Mouse (Mus musculus) midbrain, embryonic 13.5 days (tissue): ENCODE measurements around the gene Cd38. TPM values are rescaled to one million over a fixed set of nuclear protein-coding genes. Genes with fewer than 3 reads are reported as not detected.

Experiments
- ATAC-seq: fragments of 200-750 bp; cut with Nextera tagmentation; 2 replicates; pipeline ENCODE4 v1.8.0; 2017; ENCODE audit warnings: mild to moderate bottlenecking, moderate TSS enrichment, moderate library complexity
- H3K27ac ChIP-seq: fragments of 300-500 bp; sonication (generic); 2 replicates; pipeline ENCODE4 v1.5.1; 2015; ENCODE audit warnings: inconsistent platforms, mild to moderate bottlenecking, moderate library complexity
- H3K27me3 ChIP-seq: fragments of 300-500 bp; sonication (generic); 2 replicates; pipeline ENCODE4 v1.6.1; 2015; ENCODE audit warnings: mild to moderate bottlenecking, inconsistent platforms
- H3K36me3 ChIP-seq: fragments of 300-500 bp; sonication (generic); 2 replicates; pipeline ENCODE4 v1.6.1; 2015; ENCODE audit warnings: mild to moderate bottlenecking, inconsistent platforms
- H3K4me1 ChIP-seq: fragments of 300-500 bp; sonication (generic); replicated peaks from 2 replicates; pipeline ENCODE4 v1.6.1; 2015; ENCODE audit warnings: inconsistent platforms
- H3K4me2 ChIP-seq: fragments of 300-500 bp; sonication (generic); replicated peaks from 2 replicates; pipeline ENCODE4 v1.6.1; 2015; ENCODE audit warnings: moderate library complexity, mild to moderate bottlenecking, inconsistent platforms
- H3K4me3 ChIP-seq: fragments of 300-500 bp; sonication (generic); replicated peaks from 2 replicates; pipeline ENCODE4 v1.5.1; 2015; ENCODE audit warnings: mild to moderate bottlenecking, inconsistent platforms
- H3K9ac ChIP-seq: fragments of 300-500 bp; sonication (generic); replicated peaks from 2 replicates; pipeline ENCODE4 v1.6.1; 2015; ENCODE audit warnings: mild to moderate bottlenecking, inconsistent platforms
- H3K9me3 ChIP-seq: fragments of 300-500 bp; sonication (generic); 2 replicates; pipeline ENCODE4 v1.6.1; 2016; ENCODE audit warnings: mild to moderate bottlenecking, inconsistent platforms
- WGBS: fragments of 180-500 bp; shearing (Covaris S2); methylation state at CpG from one replicate; pipeline ENCODE4 v1.1.7; 2015; 5-methylcytosine and 5-hydroxymethylcytosine counted together
- polyA plus RNA-seq: library from polyadenylated mRNA; unstranded; fragments of >200 nt; fragmentation: Nextera tagmentation; extraction: Ambion mirVana; gene quantifications from 2 replicates; pipeline ENCODE4 v1.2.1, GENCODE M21; 2015

The Cd38 gene
- 2.8 TPM in 2 replicates for polyA plus RNA-seq

DNA sequence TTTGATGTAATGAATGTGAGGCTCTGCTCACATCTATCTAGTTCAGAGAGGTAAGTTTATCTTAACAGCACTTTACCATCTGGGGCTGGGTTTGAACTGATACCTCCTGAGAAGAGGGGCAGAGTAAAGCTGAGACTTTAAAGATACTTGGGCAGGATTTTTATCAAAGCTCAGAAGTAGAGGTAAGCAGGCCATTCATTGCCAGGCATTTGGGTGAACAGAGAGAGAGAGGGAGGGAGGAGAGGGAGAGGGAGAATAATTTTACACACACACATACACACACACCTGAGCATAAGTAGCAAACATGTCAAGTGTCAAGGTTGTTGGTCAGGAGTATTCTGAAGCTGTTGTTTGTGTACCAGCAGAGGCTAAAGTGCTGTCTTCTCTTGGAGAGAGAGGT, at the start of gene Cd38:
TSS of gene Cd38 (plus strand) at position 301 of the 400 bp plus-strand sequence.
- ATAC-seq = 0 out of 2 replicates have a peak, but pooled peaks have one; percentile 20
- peak within 1 kb of the TSS; percentile 33 for H3K4me3 ChIP-seq
- no peak within 1 kb of the TSS for H3K27ac ChIP-seq
- peak within 1 kb of the TSS; percentile 63 for H3K4me2 ChIP-seq
- H3K9me3 ChIP-seq = no peaks in the 10 kb centered on the region
- peaks cover 7% of the 10 kb centered on the region; the same call in 1 of the 2 replicates for H3K27me3 ChIP-seq
- H3K4me1 ChIP-seq = peaks cover 11% of the 10 kb centered on the region
- peak within 1 kb of the TSS; percentile 56 for H3K9ac ChIP-seq
- H3K36me3 ChIP-seq = no peaks in the 10 kb centered on the region

DNA sequence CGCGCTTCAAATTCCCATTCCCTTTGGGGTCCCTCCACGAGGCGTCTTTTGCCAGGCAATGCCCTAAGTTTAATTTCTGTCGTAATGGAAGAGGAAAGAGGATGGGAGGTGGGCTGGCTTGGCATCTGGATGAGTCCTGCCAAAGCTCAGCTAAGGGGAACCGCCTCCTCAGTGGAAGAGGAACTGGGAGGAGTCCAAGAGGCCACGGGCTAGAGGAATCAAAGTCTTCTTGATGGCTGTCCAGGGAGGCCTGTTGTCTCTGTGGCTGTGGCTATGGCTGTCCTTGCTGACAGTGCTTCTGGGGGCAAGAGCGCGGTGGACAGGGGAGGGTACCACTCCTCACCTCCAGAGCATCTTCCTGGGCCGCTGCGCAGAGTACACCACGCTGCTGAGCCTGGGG, 49.7 kb upstream of the Cd38 start, which contains the start of gene Bst1:
TSS of gene Bst1 (plus strand) at position 191 of the 400 bp plus-strand sequence.
- no peaks in the 10 kb centered on the region for H3K4me1 ChIP-seq
- no peaks in the 10 kb centered on the region for H3K27me3 ChIP-seq
- ATAC-seq = 0 out of 2 replicates have a peak, but pooled peaks have one; percentile 17
- no peak within 1 kb of the TSS for H3K4me2 ChIP-seq
- no peak within 1 kb of the TSS for H3K27ac ChIP-seq
- no peak within 1 kb of the TSS for H3K9ac ChIP-seq
- H3K4me3 ChIP-seq = no peak within 1 kb of the TSS
- no peaks in the 10 kb centered on the region for H3K36me3 ChIP-seq
- no peaks in the 10 kb centered on the region for H3K9me3 ChIP-seq
- WGBS = 55% methylated on average over 12 of the region's 12 CpGs

DNA sequence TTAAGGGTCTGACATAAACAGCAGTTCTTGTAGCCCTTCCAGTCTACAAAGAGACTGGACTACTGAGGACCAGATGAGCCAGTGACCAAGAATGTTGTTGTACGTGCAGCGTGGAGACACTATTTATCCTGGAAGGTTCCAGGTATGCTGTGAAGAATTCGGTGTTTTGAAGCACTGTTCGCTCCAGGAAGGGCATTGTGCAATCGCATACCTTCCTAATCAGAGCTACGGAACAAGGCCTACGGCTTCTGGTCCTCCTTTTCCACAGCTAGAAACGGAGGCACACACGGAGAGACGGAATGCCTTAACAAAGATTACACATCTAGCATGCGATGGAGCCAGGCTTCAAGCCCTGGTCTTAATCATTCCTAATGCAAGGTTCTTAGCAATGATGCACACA, 47.6 kb upstream of the Cd38 start:
- H3K4me2 ChIP-seq = no peak overlapping the region
- H3K27ac ChIP-seq = no peak overlapping the region
- 98% methylated on average over 11 of the region's 11 CpGs for WGBS
- no peaks in the 10 kb centered on the region for H3K4me1 ChIP-seq
- no peak overlapping the region for H3K4me3 ChIP-seq
- no peak for ATAC-seq
- no peaks in the 10 kb centered on the region for H3K9me3 ChIP-seq
- H3K27me3 ChIP-seq = no peaks in the 10 kb centered on the region
- no peak overlapping the region for H3K9ac ChIP-seq
- no peaks in the 10 kb centered on the region for H3K36me3 ChIP-seq

DNA sequence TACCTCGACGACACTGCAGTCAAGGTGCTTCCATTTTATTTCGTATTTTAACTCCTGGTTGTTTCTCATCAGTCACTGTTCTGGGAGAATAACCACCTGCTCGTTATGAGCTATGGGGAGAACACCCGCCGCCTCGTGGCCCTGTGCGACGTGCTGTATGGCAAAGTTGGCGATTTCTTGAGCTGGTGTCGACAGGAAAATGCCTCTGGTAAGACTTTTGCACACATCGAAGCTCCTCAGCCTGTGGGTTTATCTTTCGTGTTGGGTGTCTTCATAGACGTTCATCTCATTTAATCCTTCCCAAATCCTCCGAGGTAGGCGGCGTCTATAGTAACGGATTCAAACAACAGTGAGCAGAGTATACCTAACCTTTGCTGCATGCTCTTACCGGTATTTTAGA, 46.8 kb upstream of the Cd38 start, which contains the start of gene Fbxl5:
TSS of gene Fbxl5 (minus strand) at position 101 of the 400 bp plus-strand sequence.
- Histone ChIP-seq H3K9ac (no peak within 1 kb of the TSS), H3K27ac (no peak within 1 kb of the TSS), H3K4me2 (no peak within 1 kb of the TSS), H3K27me3 (no peaks in the 10 kb centered on the region), H3K4me3 (no peak within 1 kb of the TSS), H3K4me1 (no peaks in the 10 kb centered on the region), H3K36me3 (no peaks in the 10 kb centered on the region), H3K9me3 (no peaks in the 10 kb centered on the region)
- no peak for ATAC-seq
- 84% methylated on average over 19 of the region's 19 CpGs for WGBS

- H3K4me3 ChIP-seq = no peak overlapping the region
- no peak for ATAC-seq
- no peak overlapping the region for H3K4me2 ChIP-seq
- no peak overlapping the region for H3K9ac ChIP-seq
- no peak overlapping the region for H3K27ac ChIP-seq
- H3K9me3 ChIP-seq = no peaks in the 10 kb centered on the region
- H3K36me3 ChIP-seq = no peaks in the 10 kb centered on the region
- no peaks in the 10 kb centered on the region for H3K27me3 ChIP-seq
- WGBS = 65% methylated on average over 8 of the region's 8 CpGs
- H3K4me1 ChIP-seq = no peaks in the 10 kb centered on the region
These were observed 46.2 kb upstream of the Cd38 start for GRCm38 (mm10) chr5:43822199-43822598.

GRCm38 (mm10) chr5:43822824-43823223, 45.5 kb upstream of the Cd38 start:
- H3K9me3 ChIP-seq = no peaks in the 10 kb centered on the region
- no peak for ATAC-seq
- H3K4me2 ChIP-seq = no peak overlapping the region
- no peaks in the 10 kb centered on the region for H3K4me1 ChIP-seq
- no peaks in the 10 kb centered on the region for H3K36me3 ChIP-seq
- no peak overlapping the region for H3K4me3 ChIP-seq
- no peaks in the 10 kb centered on the region for H3K27me3 ChIP-seq
- 88% methylated on average over 3 of the region's 3 CpGs for WGBS
- H3K27ac ChIP-seq = no peak overlapping the region
- no peak overlapping the region for H3K9ac ChIP-seq

GRCm38 (mm10) chr5:43824580-43824979, 43.8 kb upstream of the Cd38 start:
- H3K27ac ChIP-seq = no peak overlapping the region
- 88% methylated on average over 3 of the region's 3 CpGs for WGBS
- no peaks in the 10 kb centered on the region for H3K36me3 ChIP-seq
- no peaks in the 10 kb centered on the region for H3K4me1 ChIP-seq
- H3K9ac ChIP-seq = no peak overlapping the region
- H3K27me3 ChIP-seq = no peaks in the 10 kb centered on the region
- ATAC-seq = no peak
- H3K4me2 ChIP-seq = no peak overlapping the region
- H3K4me3 ChIP-seq = no peak overlapping the region
- no peaks in the 10 kb centered on the region for H3K9me3 ChIP-seq

- ATAC-seq = no peak
- Histone ChIP-seq H3K27me3 (no peaks in the 10 kb centered on the region), H3K36me3 (no peaks in the 10 kb centered on the region), H3K9me3 (no peaks in the 10 kb centered on the region), H3K4me1 (no peaks in the 10 kb centered on the region), H3K9ac (no peak overlapping the region), H3K4me3 (no peak overlapping the region), H3K27ac (no peak overlapping the region), H3K4me2 (no peak overlapping the region)
- 91% methylated on average over 2 of the region's 2 CpGs for WGBS
These were observed 41.5 kb upstream of the Cd38 start for GRCm38 (mm10) chr5:43826883-43827282.

DNA sequence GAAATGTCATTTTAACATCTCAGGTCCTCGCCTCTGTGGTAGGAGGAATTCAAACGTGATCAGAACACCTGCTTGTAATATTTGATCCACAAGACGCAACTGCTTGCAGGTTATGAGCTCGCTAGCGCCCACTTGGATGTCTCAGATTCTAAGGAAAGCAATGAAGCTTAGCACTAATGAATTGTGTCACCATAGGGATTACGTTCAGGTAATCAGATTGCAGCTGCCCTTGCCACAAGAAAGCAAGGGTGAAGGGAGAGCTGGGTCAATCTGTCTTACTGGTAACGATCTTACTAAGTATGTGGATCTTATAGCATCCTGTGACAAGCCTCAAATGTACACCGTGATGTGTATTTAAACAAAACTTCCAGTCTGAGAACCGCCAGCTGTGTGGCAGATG, 41.0 kb upstream of the Cd38 start:
- ATAC-seq = no peak
- 82% methylated on average over 9 of the region's 9 CpGs for WGBS

GRCm38 (mm10) chr5:43836590-43836989, 31.8 kb upstream of the Cd38 start:
- Histone ChIP-seq H3K36me3 (no peaks in the 10 kb centered on the region), H3K4me1 (no peaks in the 10 kb centered on the region), H3K9ac (no peak overlapping the region), H3K27me3 (no peaks in the 10 kb centered on the region), H3K4me2 (no peak overlapping the region), H3K4me3 (no peak overlapping the region), H3K27ac (no peak overlapping the region), H3K9me3 (no peaks in the 10 kb centered on the region)
- WGBS = 93% methylated on average over 7 of the region's 7 CpGs
- no peak for ATAC-seq

More for the DNA sequence above, 41.0 kb upstream of the Cd38 start:
- Histone ChIP-seq H3K9ac (no peak overlapping the region), H3K36me3 (no peaks in the 10 kb centered on the region), H3K4me3 (no peak overlapping the region), H3K9me3 (no peaks in the 10 kb centered on the region), H3K27me3 (no peaks in the 10 kb centered on the region), H3K27ac (no peak overlapping the region), H3K4me1 (no peaks in the 10 kb centered on the region), H3K4me2 (no peak overlapping the region)

GRCm38 (mm10) chr5:43837372-43837771, 31.0 kb upstream of the Cd38 start:
- Histone ChIP-seq H3K4me3 (no peak overlapping the region), H3K9ac (no peak overlapping the region), H3K4me1 (no peaks in the 10 kb centered on the region), H3K9me3 (no peaks in the 10 kb centered on the region), H3K36me3 (no peaks in the 10 kb centered on the region), H3K4me2 (no peak overlapping the region), H3K27me3 (no peaks in the 10 kb centered on the region), H3K27ac (no peak overlapping the region)
- WGBS = 50% methylated on average over 5 of the region's 5 CpGs
- ATAC-seq = no peak

DNA sequence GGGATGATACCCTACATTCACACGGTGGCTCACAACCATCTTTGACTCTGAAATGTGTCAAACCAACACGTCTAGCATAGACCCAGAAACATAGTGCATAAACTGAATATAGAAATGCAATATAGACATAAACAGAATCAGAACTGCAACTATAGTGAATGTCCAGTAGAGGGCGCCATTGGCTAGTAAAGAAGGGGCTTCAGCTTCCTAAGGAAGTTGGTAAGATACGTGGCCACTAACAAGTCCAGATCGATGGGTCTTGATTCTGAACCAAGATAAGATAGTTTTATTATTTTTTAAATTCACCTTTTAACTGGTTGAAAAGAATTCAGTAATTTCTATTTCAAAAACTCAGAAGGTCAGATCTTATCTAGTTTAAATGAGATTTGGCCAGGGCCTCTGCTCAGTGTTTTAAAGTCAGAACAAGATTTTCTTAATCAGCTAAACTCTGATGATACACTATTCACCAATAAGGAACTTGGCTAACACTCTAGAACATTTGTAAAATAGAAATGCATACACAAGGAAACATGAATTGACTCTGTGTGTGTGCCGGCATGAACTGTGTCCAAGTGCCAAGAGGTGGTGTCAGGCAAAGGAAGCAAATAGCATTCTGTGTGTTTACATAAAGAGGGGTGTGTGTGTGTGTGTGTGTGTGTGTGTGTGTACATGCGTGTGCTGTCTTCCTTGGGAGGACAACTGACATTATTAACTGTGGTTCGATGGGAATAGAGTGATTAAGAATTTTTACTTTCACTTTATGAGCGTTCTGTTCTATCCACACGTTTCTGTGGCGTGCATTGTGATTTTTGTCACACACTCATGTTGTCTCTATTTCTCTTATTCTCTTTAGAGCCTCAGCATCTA, 27.0 kb upstream of the Cd38 start:
- 51% methylated on average over 11 of the region's 11 CpGs for WGBS

More for the DNA sequence above, 27.0 kb upstream of the Cd38 start:
- H3K36me3 ChIP-seq = no peaks in the 10 kb centered on the region
- no peak overlapping the region for H3K9ac ChIP-seq
- H3K4me3 ChIP-seq = no peak overlapping the region
- no peak overlapping the region for H3K27ac ChIP-seq
- no peak overlapping the region for H3K4me2 ChIP-seq
- ATAC-seq = peak; percentile 35; the same call in 1 of the 2 replicates
- 0 out of 2 replicates have a peak, but pooled peaks cover 4% of the 10 kb centered on the region for H3K9me3 ChIP-seq
- 0 out of 2 replicates have a peak, but pooled peaks cover 8% of the 10 kb centered on the region for H3K4me1 ChIP-seq
- no peaks in the 10 kb centered on the region for H3K27me3 ChIP-seq
